Mouse (Mus musculus) adrenal gland, adult 8-10 months (tissue): ENCODE results near the gene Ndufc2. TPM values are rescaled to one million over a fixed set of nuclear protein-coding genes. Genes with fewer than 3 reads are reported as not detected.

ENCODE experiments used
- DNase-seq: peaks from one replicate; pipeline ENCODE4 v3.0.0; 2022
- total RNA-seq, 4 experiments: library from RNA; stranded (reverse); gene quantifications; 2 replicates each; pipeline ENCODE4 v1.2.4; 2022

Ndufc2 gene
- total RNA-seq, 4 experiments from 2014 or later, result 202 to 264 (median 251) TPM

GRCm38 (mm10) chr7:97387561-97388147 is 12.1 kb upstream of the Ndufc2 start:
- DNase-seq, result no peak

GRCm38 (mm10) chr7:97388541-97388940 is 11.3 kb upstream of the Ndufc2 start:
- DNase-seq, result no peak

GRCm38 (mm10) chr7:97391293-97392078 is 8.3 kb upstream of the Ndufc2 start:
- DNase-seq, result no peak

GRCm38 (mm10) chr7:97392079-97392445 is 7.7 kb upstream of the Ndufc2 start:
- no peak for DNase-seq

- DNase-seq, result no peak
Measured at GRCm38 (mm10) chr7:97394375-97394774, 5.4 kb upstream of the Ndufc2 start.

GRCm38 (mm10) chr7:97398943-97399342 is 860 bp upstream of the Ndufc2 start:
- DNase-seq, result no peak

- no peak for DNase-seq
Measured at GRCm38 (mm10) chr7:97407145-97407544, 7.3 kb downstream of the Ndufc2 start.

- no peak for DNase-seq
Measured at GRCm38 (mm10) chr7:97411106-97411505, 11.3 kb downstream of the Ndufc2 start.

GRCm38 (mm10) chr7:97411575-97411974 is 11.8 kb downstream of the Ndufc2 start:
- no peak for DNase-seq

- no peak for DNase-seq
Measured at GRCm38 (mm10) chr7:97413981-97414380, 14.2 kb downstream of the Ndufc2 start.

- DNase-seq, result peak; percentile 57
Measured at GRCm38 (mm10) chr7:97414426-97414825, 14.6 kb downstream of the Ndufc2 start.

- no peak for DNase-seq
Measured at GRCm38 (mm10) chr7:97414915-97415687, 15.3 kb downstream of the Ndufc2 start.

GRCm38 (mm10) chr7:97416473-97416872 is 16.7 kb downstream of the Ndufc2 start:
- no peak for DNase-seq

- peak; percentile 85 for DNase-seq
Measured at GRCm38 (mm10) chr7:97416906-97417777, 17.3 kb downstream of the Ndufc2 start, which contains the start of gene Thrsp. Gene Thrsp (minus strand): TSS chr7:97417730.

GRCm38 (mm10) chr7:97418717-97419116 is 18.9 kb downstream of the Ndufc2 start:
- peak; percentile 65 for DNase-seq

GRCm38 (mm10) chr7:97419163-97419562 is 19.4 kb downstream of the Ndufc2 start:
- DNase-seq, result no peak

- DNase-seq, result peak; percentile 58
Measured at GRCm38 (mm10) chr7:97420406-97420805, 20.6 kb downstream of the Ndufc2 start.

- peak; percentile 78 for DNase-seq
Measured at GRCm38 (mm10) chr7:97420958-97421651, 21.3 kb downstream of the Ndufc2 start.

GRCm38 (mm10) chr7:97423754-97424153 is 24.0 kb downstream of the Ndufc2 start:
- no peak for DNase-seq

- DNase-seq, result peak; percentile 75
Measured at GRCm38 (mm10) chr7:97424621-97425245, 24.9 kb downstream of the Ndufc2 start.

- no peak for DNase-seq
Measured at GRCm38 (mm10) chr7:97426566-97426965, 26.8 kb downstream of the Ndufc2 start.
